Mouse (Mus musculus): Measurements from ENCODE around the gene Pdzrn4. TPM values are rescaled to one million over a fixed set of nuclear protein-coding genes. Genes with fewer than 3 reads are reported as not detected.

Gene Pdzrn4
- polyA plus RNA-seq, 1 experiment from 2014 or later = 16.9 TPM

GRCm38 (mm10) chr15:92629172-92629571, 232.5 kb downstream of the Pdzrn4 start:
- Histone ChIP-seq H3K36me3 (ENCODE audit: control insufficient read depth, insufficient read depth) (no peaks in the 10 kb centered on the region), H3K9ac (replicated peaks; ENCODE audit: low read depth, low read length) (no peak overlapping the region), H3K4me1 (replicated peaks; ENCODE audit: control insufficient read depth, insufficient read depth, low read length) (peaks cover 3% of the 10 kb centered on the region; the same call in 1 of the 2 replicates), H3K9me3 (ENCODE audit: control insufficient read depth, low read length) (no peaks in the 10 kb centered on the region), H3K27ac (ENCODE audit: low read length) (no peak overlapping the region), H3K27me3 (replicated peaks; ENCODE audit: control insufficient read depth, insufficient read depth, low read length) (no peaks in the 10 kb centered on the region), H3K4me2 (ENCODE audit: low read length) (no peak overlapping the region), H3K4me3 (replicated peaks; ENCODE audit: low read length) (no peak overlapping the region)
- 21% methylated on average over 2 of the region's 2 CpGs for WGBS
- no peak for ATAC-seq

GRCm38 (mm10) chr15:92634044-92634610, 237.4 kb downstream of the Pdzrn4 start:
- Histone ChIP-seq H3K9ac (replicated peaks; ENCODE audit: low read depth, low read length) (no peak overlapping the region), H3K27me3 (replicated peaks; ENCODE audit: control insufficient read depth, insufficient read depth, low read length) (no peaks in the 10 kb centered on the region), H3K4me1 (replicated peaks; ENCODE audit: control insufficient read depth, insufficient read depth, low read length) (peaks cover 3% of the 10 kb centered on the region; the same call in 1 of the 2 replicates), H3K4me2 (ENCODE audit: low read length) (no peak overlapping the region), H3K4me3 (replicated peaks; ENCODE audit: low read length) (no peak overlapping the region), H3K27ac (ENCODE audit: low read length) (no peak overlapping the region), H3K36me3 (ENCODE audit: control insufficient read depth, insufficient read depth) (no peaks in the 10 kb centered on the region), H3K9me3 (ENCODE audit: control insufficient read depth, low read length) (no peaks in the 10 kb centered on the region)
- 88% methylated on average over 14 of the region's 14 CpGs for WGBS
- no peak for ATAC-seq

DNA sequence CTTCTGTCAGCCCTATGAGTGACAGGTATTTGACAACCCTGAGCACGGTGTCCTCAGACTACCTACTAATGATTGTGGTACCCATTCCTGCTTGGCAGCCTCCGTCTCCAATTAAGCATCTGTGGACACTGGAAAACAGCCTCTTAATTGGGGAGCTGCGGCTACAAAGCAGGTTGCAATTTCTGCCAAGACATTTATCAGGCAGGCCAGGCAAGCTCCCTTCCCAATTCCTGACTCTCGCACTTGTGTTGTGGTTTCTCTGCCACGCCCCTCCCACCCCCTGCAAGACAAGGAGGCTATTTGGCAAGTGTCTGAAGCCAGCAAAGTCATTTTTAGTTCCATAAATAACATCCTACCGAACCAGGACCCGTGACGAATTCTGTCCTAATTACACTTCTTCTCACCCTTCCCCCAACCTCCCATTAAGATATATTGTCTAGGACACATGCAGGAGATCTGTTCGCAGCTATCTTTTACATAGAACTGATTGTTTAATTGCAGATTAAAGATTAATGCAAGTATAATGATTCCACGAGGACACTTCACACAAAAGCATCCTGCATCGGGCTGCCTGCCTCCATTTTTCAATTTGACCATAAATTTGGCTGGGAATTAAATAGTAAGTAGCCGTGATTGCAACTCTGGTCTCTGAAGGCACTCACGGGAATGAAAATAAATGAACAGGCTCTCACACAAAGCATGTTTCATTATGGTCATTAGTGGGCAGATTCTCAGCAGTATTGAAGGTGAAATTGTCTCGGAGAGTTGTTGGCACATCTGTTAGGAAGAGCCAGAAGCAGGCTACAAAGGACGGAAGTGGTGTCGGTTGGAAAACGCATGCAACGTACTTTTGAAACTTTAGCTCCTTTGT, 243.8 kb downstream of the Pdzrn4 start:
- 20% methylated on average over 18 of the region's 18 CpGs for WGBS
- no peaks in the 10 kb centered on the region for H3K9me3 ChIP-seq (ENCODE audit: control insufficient read depth, low read length)
- peaks cover 11% of the 10 kb centered on the region for H3K4me1 ChIP-seq (replicated peaks; ENCODE audit: control insufficient read depth, insufficient read depth, low read length)
- no peak overlapping the region for H3K27ac ChIP-seq (ENCODE audit: low read length)
- peak; percentile 85 for ATAC-seq
- no peaks in the 10 kb centered on the region for H3K36me3 ChIP-seq (ENCODE audit: control insufficient read depth, insufficient read depth)
- no peak overlapping the region; the same call in 1 of the 2 replicates for H3K9ac ChIP-seq (replicated peaks; ENCODE audit: low read depth, low read length)
- H3K4me2 ChIP-seq (ENCODE audit: low read length) = peak overlapping the region; percentile 44
- no peaks in the 10 kb centered on the region for H3K27me3 ChIP-seq (replicated peaks; ENCODE audit: control insufficient read depth, insufficient read depth, low read length)
- peak overlapping the region; percentile 18; the same call in 1 of the 2 replicates for H3K4me3 ChIP-seq (replicated peaks; ENCODE audit: low read length)

GRCm38 (mm10) chr15:92671279-92672051, 274.8 kb downstream of the Pdzrn4 start:
- peak; percentile 55 for ATAC-seq
- no peak overlapping the region for H3K4me3 ChIP-seq (replicated peaks; ENCODE audit: low read length)

GRCm38 (mm10) chr15:92676096-92676495, 279.4 kb downstream of the Pdzrn4 start:
- Histone ChIP-seq H3K4me1 (replicated peaks; ENCODE audit: control insufficient read depth, insufficient read depth, low read length) (peaks cover 8% of the 10 kb centered on the region), H3K36me3 (ENCODE audit: control insufficient read depth, insufficient read depth) (no peaks in the 10 kb centered on the region), H3K4me3 (replicated peaks; ENCODE audit: low read length) (no peak overlapping the region), H3K27ac (ENCODE audit: low read length) (no peak overlapping the region), H3K9me3 (ENCODE audit: control insufficient read depth, low read length) (no peaks in the 10 kb centered on the region), H3K27me3 (replicated peaks; ENCODE audit: control insufficient read depth, insufficient read depth, low read length) (no peaks in the 10 kb centered on the region), H3K9ac (replicated peaks; ENCODE audit: low read depth, low read length) (no peak overlapping the region), H3K4me2 (ENCODE audit: low read length) (no peak overlapping the region)
- WGBS = 89% methylated on average over 5 of the region's 5 CpGs
- ATAC-seq = no peak

More at GRCm38 (mm10) chr15:92671279-92672051, 274.8 kb downstream of the Pdzrn4 start:
- no peak overlapping the region for H3K4me2 ChIP-seq (ENCODE audit: low read length)
- no peak overlapping the region for H3K9ac ChIP-seq (replicated peaks; ENCODE audit: low read depth, low read length)
- H3K4me1 ChIP-seq (replicated peaks; ENCODE audit: control insufficient read depth, insufficient read depth, low read length) = peaks cover 2% of the 10 kb centered on the region; the same call in 1 of the 2 replicates
- H3K27me3 ChIP-seq (replicated peaks; ENCODE audit: control insufficient read depth, insufficient read depth, low read length) = no peaks in the 10 kb centered on the region
- H3K36me3 ChIP-seq (ENCODE audit: control insufficient read depth, insufficient read depth) = no peaks in the 10 kb centered on the region
- no peaks in the 10 kb centered on the region for H3K9me3 ChIP-seq (ENCODE audit: control insufficient read depth, low read length)
- H3K27ac ChIP-seq (ENCODE audit: low read length) = no peak overlapping the region
- 29% methylated on average over 11 of the region's 11 CpGs for WGBS

- 63% methylated on average over 6 of the region's 6 CpGs for WGBS
- no peak overlapping the region for H3K4me3 ChIP-seq (replicated peaks; ENCODE audit: low read length)
- no peak for ATAC-seq
These were observed 281.7 kb downstream of the Pdzrn4 start for GRCm38 (mm10) chr15:92678377-92678776.

GRCm38 (mm10) chr15:92679541-92679940, 282.9 kb downstream of the Pdzrn4 start:
- no peak for ATAC-seq
- Histone ChIP-seq H3K27ac (ENCODE audit: low read length) (no peak overlapping the region), H3K27me3 (replicated peaks; ENCODE audit: control insufficient read depth, insufficient read depth, low read length) (no peaks in the 10 kb centered on the region), H3K4me1 (replicated peaks; ENCODE audit: control insufficient read depth, insufficient read depth, low read length) (peaks cover 6% of the 10 kb centered on the region; the same call in 1 of the 2 replicates), H3K36me3 (ENCODE audit: control insufficient read depth, insufficient read depth) (no peaks in the 10 kb centered on the region), H3K9me3 (ENCODE audit: control insufficient read depth, low read length) (no peaks in the 10 kb centered on the region), H3K4me3 (replicated peaks; ENCODE audit: low read length) (no peak overlapping the region), H3K4me2 (ENCODE audit: low read length) (no peak overlapping the region), H3K9ac (replicated peaks; ENCODE audit: low read depth, low read length) (no peak overlapping the region)
- WGBS = 64% methylated on average over 6 of the region's 6 CpGs

More at GRCm38 (mm10) chr15:92678377-92678776, 281.7 kb downstream of the Pdzrn4 start:
- H3K9ac ChIP-seq (replicated peaks; ENCODE audit: low read depth, low read length) = no peak overlapping the region
- H3K9me3 ChIP-seq (ENCODE audit: control insufficient read depth, low read length) = no peaks in the 10 kb centered on the region
- peaks cover 6% of the 10 kb centered on the region; the same call in 1 of the 2 replicates for H3K4me1 ChIP-seq (replicated peaks; ENCODE audit: control insufficient read depth, insufficient read depth, low read length)
- no peaks in the 10 kb centered on the region for H3K27me3 ChIP-seq (replicated peaks; ENCODE audit: control insufficient read depth, insufficient read depth, low read length)
- H3K27ac ChIP-seq (ENCODE audit: low read length) = no peak overlapping the region
- H3K36me3 ChIP-seq (ENCODE audit: control insufficient read depth, insufficient read depth) = no peaks in the 10 kb centered on the region
- H3K4me2 ChIP-seq (ENCODE audit: low read length) = no peak overlapping the region

DNA sequence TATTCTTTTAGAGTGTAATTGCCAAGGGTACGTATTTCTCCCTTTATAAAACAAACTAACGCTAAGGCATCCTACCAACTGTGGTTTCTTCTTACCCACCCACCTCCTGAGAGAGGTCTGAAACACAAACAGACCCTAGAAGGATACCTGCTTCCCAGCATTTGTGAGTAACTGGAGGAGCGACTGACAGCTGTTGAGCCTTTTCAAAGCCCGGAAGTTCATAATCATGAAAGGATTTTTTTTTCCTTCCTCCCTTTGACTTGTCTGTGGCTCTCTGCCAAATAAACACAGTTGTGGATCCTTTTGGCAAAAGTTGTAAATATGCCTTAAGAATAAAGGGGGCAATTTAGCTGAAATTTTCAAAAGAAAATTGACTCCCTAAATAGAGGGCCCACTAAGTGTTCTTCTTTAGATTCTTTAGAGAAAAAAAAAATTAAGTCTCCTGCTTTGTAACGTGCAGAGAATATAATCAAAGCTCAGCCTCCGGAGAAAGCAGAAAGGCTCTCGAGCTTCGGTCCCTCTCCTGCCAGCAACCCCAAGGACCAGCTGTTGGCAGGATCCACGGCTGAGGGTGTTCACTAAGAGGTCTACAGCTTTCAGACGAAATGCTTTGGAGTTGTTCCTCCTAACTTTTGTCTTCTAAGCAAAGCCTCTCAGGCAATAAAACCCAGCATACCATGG, 299.7 kb downstream of the Pdzrn4 start:
- Histone ChIP-seq H3K27ac (ENCODE audit: low read length) (no peak overlapping the region), H3K9me3 (ENCODE audit: control insufficient read depth, low read length) (no peaks in the 10 kb centered on the region), H3K4me2 (ENCODE audit: low read length) (0 out of 2 replicates have a peak overlapping the region, but pooled peaks have one; percentile 3), H3K27me3 (replicated peaks; ENCODE audit: control insufficient read depth, insufficient read depth, low read length) (no peaks in the 10 kb centered on the region), H3K4me3 (replicated peaks; ENCODE audit: low read length) (no peak overlapping the region), H3K9ac (replicated peaks; ENCODE audit: low read depth, low read length) (no peak overlapping the region), H3K36me3 (ENCODE audit: control insufficient read depth, insufficient read depth) (no peaks in the 10 kb centered on the region), H3K4me1 (replicated peaks; ENCODE audit: control insufficient read depth, insufficient read depth, low read length) (peaks cover 12% of the 10 kb centered on the region)
- 5% methylated on average over 10 of the region's 10 CpGs for WGBS
- peak; percentile 65 for ATAC-seq

Data from forebrain, embryonic 16.5 days (tissue).